Mouse (Mus musculus): ENCODE measurements at regions not wholly inside any gene's neighbourhood (a gene's known extent, or its start where the extent isn't known, plus 50 kb on each side); places are given as distances from the start of the nearest gene placed in this dataset.
"Not testable (repeated sequence)": the region's sequence is repeated elsewhere in the genome, so short reads cannot be mapped to it uniquely, and the experiment has no call there.

DNA sequence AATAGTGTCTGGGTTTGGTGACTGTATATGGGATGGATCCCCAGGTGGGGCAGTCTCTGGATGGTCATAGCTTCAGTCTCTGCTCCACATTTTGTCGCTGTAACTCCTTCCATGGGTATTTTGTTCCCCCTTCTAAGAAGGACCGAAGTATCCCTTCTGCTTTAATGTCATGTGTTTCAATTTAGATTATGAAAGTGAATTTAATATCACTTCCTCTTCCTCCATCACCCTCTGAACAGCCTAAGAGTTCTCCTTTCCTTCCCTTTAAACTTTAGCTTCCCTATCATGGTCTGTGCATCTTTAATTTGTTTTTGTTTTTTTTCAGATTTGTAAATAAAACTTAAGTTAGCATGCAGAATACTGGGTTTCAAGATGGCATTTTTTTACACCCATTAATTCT lies 211.0 kb upstream of the Phyhipl start:
- no peak for DNase-seq

DNA sequence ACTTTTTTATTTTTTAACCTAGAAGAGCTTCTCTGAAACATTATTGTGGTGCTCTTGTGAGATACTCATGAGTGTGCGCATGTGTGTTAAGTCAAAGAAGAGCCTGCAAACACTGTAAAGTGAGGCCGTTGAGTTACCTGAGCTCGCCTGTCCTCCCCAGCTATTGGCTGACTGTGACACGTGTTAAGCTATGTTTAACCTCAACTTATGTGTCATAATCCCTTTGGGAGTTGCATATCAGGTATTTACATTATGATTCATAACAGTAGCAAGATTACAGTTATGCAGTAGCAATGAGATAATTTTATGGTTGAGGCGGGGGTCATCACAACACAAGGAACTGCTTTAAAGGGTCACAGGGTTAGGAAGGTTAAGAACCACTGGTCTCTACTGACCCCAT lies 208.9 kb upstream of the Phyhipl start:
- no peak for DNase-seq

DNA sequence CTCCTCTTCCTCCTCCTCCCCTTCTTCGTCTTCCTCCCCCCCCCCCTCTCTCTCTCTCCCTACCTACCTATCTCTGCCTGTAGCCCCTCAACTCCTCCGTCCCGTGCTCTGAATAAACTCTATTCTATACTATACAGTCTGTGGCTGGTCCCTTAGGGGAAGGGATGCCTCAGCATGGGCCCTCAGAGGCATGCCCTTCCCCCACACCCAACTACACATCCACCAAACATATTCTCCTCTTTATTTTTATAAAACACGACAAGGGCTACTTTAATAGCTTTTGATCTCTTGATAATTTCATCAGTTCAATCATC lies 206.2 kb upstream of the Phyhipl start:
- no peak for DNase-seq

DNA sequence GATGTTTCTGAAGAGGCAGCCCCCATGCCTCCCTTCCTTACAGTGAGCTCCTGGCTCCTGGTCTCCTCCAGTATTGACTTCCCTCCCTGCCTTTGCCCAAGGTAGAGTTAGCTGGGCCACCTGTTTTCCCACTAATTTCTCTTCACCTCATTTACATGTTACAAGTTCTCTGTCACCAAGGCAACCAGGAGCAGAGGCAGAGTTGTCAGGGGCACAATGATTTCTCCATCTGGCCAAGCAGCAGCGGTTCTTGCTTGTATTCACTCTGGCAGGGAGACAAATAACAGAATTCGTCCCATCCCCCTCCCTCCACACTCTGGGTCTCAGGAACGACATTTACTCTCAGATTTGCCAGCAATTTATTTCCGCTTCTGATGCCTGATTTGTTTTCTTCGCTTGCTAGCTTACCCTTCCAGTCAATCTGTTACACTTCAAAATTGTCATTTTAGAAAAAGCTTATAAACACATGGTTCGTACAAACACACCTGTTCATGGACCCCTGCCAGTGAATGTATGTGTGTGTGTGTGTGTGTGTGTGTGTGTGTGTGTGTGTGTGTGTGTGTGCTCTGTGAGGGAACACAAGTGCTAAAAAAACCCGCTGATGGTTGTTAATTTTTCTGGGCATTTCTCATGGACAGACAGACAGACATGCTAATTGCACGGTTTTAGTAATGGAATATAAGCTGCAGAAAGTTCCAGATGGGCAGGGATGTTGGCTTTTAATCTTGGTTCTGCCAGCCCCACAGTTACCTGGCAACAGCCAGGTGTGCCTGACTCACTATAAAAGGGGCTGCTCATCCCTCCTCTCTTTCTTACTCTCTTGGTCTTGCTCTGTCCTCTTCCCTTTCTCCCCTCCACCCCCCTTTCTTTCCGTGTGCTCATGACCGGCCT lies 205.6 kb upstream of the Phyhipl start:
- DNase-seq, result peak; percentile 13 to 27

GRCm38 (mm10) chr10:70857155-70857820 lies 201.5 kb upstream of the Phyhipl start:
- DNase-seq, result no peak

- no peak for DNase-seq
Observed at GRCm38 (mm10) chr10:70855948-70856347, 200.2 kb upstream of the Phyhipl start.

DNA sequence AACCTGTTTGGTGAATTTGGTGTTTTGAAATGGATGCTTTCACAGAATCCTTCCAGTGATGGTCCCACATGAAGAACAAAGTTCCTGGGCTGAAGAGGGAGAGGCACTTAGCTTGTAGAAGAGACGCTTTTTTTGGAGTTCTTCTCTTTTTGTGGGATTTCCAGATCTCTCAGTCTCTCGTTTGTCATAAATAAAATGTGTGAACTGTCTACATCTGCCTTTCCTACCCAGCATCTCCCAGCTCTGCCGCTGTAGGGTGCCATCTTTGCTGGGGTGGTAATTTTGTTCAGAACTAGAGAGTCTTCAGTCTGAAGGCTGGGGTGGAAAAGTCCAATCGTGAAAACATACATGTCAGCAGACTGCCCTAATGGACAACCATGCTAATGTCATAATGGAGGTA lies 197.8 kb upstream of the Phyhipl start:
- no peak for DNase-seq

DNA sequence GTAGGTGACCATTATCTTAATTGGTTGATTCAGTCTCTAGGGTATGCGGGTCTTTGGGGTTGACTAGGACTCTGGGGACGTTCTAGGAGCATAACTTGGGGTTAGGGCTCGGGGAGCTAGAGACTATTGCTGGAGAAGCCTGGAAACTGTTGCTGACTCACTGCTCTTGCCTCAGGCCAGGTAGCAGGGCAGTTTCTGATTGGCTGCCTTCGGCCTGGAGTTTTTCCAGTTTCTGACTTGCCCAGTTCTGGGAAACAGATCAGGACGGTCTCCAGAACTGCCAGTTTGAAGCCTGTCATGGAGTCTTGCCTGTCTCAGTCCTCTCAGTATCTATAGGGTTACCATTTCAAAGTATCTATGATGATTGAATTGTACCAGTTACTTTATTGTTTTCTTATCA lies 192.4 kb upstream of the Phyhipl start:
- no peak for DNase-seq

DNA sequence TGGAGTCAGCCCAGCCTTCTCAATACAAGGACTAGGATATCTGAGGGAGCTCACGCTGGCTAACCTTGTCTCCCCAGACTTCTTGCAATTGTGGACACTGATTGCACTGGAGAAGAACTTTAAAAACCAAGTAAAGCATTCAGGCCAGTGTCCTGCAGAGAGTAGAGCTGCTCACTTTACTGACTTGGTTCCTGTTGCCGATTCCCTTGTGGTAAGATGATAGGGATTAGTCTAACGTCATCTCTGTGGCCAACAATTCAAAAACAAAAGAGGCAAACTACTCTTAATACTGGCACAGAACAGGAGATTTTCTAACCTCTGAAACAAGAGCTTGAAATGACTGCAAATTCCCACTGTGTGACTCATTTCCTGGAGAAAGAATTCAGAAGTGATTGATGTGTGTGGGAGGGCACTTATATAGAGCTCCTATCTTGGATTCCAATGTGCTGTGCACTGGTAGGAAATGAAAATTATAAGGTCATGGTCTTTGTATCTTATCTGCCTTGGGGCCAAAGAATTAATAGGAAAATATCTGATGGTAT lies 191.6 kb upstream of the Phyhipl start:
- no peak for DNase-seq

DNA sequence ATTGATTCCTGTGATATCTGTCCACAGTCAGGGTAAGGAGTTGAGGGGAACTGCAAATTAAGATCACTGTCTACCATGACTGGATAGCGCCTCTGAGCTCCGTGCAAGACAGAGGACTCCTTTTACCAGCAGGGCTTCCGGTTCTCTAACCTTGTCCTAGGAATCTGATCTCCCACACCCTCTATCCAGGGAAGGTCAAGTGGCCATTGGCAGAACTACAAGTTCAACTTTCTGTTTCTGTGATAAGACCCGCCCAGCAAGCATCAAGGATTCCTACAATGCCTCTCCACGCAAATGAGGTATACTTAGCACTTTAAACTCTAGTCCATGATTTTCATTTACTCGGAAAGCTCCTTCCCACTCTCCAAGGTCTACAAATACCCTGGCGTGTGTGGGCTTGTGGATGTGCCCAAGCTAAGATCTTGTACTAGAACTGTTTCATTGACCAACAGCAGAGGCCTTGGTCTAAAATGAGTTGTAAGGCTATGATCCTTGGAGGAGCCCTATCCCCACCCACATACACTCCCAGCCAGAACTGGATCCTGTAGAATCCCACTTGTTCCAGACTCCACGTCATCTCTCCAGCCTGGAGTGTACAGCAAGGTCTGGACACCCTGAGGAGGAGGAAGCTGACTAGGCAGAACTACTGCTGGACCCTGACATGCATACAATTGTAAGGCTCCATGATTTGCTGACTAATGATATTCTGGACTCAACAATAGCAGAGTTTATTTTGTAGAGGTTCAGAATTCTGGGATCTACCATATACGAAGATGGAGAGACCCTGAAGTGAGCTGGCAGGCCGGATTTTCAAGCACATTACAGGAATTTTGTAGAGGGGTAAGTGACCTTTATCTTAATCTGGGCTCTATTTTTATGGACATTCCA lies 190.8 kb upstream of the Phyhipl start:
- no peak for DNase-seq

DNA sequence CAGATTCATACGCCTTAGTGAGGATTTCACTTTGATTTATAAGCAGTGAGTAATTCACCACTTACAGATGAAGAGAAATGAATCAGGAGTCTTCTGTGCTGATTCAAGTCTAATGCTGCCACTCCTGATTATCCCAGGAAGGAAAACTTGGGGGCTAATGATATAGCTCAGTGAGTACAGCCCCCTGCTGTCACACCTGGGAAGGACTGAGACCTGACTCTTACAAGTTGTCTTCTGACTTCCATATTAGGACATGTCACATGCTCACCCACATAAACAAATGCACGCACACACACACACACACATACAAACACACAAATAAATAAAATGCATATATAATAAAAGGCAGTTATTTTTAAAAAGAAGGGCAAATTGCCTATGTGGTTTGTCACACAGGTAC lies 188.1 kb upstream of the Phyhipl start:
- no peak for DNase-seq

DNA sequence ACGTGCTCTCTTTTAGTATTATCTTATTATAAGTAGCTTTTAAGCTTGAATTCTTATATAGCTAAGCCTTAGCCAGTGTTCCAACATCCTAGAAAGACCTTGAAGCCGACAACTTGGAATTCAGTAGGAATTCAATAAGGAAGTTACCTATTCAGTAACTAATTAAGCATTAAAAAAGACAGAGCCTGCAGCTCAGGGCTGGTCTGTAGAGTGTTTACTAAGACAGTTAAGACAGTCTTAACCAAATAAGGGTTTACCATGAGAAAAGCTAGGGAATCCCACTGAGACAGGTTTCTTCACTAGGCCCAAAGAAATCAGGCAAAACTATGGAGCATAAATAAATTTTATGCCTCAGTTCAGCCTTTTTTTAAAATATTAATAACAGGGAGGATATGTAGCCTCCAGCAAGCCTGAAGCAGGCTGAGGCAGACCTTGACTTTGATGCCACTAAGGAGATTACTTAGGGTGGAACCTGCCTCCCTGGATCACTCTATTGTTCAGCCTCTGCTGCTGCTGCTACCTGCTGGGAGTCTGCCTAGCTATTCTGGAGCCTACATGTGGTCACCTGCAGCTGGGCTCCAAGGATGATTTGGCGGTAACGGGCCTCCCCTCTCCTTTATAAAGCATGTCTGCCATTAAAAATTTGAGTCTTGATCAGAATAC lies 186.5 kb upstream of the Phyhipl start:
- DNase-seq, result no peak

DNA sequence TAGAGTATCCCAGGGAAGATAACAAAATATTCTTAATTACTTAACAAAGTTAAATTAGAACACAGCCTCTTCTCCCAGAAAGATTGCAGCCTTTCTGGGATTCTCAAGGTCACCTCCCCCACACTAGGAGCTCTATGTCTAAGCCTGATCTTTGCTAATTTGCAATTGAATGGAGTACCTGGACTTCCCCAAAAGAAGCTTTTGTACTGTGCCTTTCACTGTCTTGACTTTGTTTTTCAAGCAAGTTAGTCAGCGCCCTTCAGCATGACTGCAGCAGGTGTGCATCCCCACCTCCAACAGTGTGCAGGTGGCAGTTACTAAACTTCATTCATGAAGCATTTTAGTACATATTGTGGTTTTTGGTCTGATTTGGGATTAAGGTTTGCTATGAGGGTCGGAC lies 185.4 kb upstream of the Phyhipl start:
- DNase-seq, result not testable (repeated sequence)

DNA sequence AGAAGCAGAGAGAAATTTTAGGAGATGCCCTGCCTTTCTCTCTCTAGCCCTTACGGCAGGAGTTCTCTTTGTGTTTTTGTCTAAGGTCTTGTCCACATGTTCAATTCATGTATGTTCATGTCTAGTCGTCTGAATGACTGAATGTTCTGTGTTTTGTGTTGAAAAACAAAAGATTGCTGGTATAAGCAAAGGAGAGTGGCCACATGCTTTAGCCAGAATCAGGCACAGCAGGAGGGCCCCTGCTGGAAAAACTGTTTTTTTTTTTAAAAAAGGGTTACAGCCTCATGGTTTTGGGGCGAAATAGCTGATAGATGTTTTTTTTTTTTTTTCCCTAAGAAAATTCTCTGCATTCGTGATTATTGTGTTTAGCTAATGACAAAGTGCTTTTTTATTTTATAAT lies 182.4 kb upstream of the Phyhipl start:
- no peak for DNase-seq

DNA sequence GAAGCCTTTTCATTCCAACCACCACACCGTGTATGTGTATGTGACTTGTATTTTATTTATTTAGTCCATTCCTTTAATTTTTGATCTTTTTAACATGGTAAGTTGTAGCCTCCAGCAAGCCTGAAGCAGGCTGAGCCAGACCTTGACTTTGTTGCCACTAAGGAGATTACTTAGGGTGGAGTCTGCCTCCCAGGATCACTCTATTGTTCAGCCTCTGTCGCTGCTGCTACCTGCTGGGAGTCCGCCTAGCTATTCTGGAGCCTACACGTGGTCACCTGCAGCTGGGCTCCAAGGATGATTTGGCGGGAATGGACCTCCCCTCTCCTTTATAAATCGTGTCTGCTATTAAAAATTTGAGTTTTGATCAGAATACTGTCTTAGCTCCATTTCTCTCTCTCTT lies 181.6 kb upstream of the Phyhipl start:
- DNase-seq, result no peak

GRCm38 (mm10) chr10:70832616-70833015 lies 176.9 kb upstream of the Phyhipl start:
- no peak for DNase-seq

- DNase-seq, result no peak
Observed at GRCm38 (mm10) chr10:70828217-70828616, 172.5 kb upstream of the Phyhipl start.

- DNase-seq, result not testable (repeated sequence)
Observed at GRCm38 (mm10) chr10:70827522-70827921, 171.8 kb upstream of the Phyhipl start.

GRCm38 (mm10) chr10:70826706-70827105 lies 170.9 kb upstream of the Phyhipl start:
- DNase-seq, result no peak

DNA sequence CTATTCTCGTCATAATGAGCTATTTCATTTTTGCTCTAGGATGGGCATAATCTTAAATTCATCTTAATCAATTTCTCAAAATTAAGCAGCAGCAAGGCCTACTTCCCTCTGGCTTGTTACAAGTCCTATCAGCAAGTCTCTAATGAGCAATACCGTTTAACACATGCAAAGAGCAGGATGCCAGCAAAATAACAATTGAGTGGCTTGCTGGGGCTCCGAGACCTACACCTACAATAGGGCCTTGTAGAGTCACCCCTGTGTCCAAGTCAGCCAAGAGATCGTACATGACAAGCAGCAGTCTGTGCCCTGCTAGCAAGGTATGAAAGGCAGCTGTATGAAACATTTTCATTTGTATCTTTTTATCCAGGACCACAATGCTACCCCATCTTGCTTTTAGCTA lies 169.7 kb upstream of the Phyhipl start:
- DNase-seq, result no peak

DNA sequence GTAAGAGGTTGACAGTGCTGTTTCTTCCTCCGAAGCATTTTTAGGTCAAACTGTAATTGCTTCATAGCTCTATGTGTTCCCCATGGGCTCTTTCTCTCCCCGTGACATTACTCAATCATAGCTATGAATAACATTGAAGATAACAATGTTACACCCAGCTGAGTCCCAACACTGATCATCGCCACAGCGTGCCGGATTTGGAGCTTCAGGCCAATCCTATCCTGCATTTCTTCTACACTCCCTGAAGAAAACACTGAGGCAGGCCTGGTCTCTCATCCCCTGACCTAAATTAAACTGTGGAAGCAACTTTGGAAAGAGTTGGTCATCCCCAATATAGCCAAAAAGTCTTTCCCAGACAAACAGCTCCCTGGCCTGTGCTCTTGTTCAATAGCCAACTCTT lies 168.7 kb upstream of the Phyhipl start:
- DNase-seq, result no peak

DNA sequence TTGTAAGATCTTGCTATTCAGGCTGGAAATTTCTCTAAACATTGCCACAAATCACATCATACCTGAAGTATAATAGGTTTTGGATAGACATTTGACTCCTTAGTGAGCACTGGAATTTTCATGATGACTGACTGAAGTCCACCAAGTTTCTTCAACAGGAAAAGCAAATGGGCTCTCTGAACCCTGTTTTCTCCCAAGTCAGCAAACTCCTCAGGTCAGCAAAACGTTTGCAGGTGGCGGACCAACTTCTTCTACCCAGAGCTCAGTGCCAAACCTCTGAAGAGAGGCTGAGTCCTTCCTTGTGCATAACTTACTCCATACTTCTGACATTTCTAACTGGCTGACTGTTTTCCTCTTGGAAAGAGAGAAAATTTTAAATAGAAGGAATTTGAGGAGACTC lies 164.2 kb upstream of the Phyhipl start:
- no peak for DNase-seq
